Mouse (Mus musculus) embryonic fibroblast, embryonic 13.5 days (primary cell): ENCODE data around the gene Hoxa13.

ENCODE experiments used
- CTCF ChIP-seq: IDR thresholded peaks from 2 replicates; pipeline ENCODE4 v1.5.1; 2011; ENCODE audit warnings: mild to moderate bottlenecking, control low read depth, low read length, moderate library complexity, borderline replicate concordance; ENCODE audit not compliant: insufficient read depth
- POLR2A ChIP-seq: IDR thresholded peaks from 2 replicates; pipeline ENCODE4 v1.6.1; 2011; ENCODE audit warnings: low read depth, mild to moderate bottlenecking, control low read depth, low read length, moderate library complexity

DNA sequence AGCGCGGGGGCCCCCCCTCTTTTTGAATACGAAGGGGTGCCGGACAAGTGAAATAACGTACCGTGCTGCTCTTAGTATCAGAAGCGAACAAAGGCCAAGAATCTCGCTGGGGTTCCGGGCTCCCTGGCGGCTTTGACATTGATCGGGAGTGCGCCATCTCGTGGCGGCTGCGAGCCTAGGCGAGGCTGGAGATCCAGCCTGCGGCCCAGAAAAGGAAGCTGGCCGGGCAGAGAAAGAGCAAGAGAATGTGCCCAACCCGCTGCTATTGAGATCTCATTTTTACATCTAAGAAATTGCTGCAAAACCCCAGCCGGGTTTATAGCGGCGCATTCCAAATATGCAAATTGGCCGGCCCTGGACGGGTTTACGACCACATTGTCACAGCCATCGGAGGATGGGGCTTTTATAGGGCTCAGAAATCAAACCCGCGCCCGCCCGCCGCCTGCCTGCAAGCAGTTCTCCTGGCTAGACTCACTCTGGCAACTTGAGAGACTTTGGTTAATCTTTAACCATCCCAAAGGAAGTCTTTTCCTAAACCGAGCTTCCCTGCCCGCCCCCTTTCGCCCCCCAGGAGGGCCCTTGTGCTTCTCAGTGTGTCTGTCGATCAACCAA is 20.2 kb downstream of the Hoxa13 start, which contains the start of gene Hoxa10:
- TF ChIP-seq CTCF (peak; percentile 66; the same call in 1 of the 2 replicates), POLR2A (no peak; the same call in 1 of the 2 replicates)
